Mouse (Mus musculus) heart, embryonic 10.5 days (tissue): ENCODE results near the gene Tbc1d4. TPM values are rescaled to one million over a fixed set of nuclear protein-coding genes. Genes with fewer than 3 reads are reported as not detected.

Source experiments
- DNase-seq: peaks from one replicate; pipeline ENCODE4 v3.0.0-alpha.2; 2017; ENCODE audit warnings: low spot score
- H3K27ac ChIP-seq: fragments of 300-500 bp; sonication (generic); 2 replicates; pipeline ENCODE4 v1.5.1; 2016; ENCODE audit warnings: mild to moderate bottlenecking
- H3K27me3 ChIP-seq: fragments of 300-500 bp; sonication (generic); 2 replicates; pipeline ENCODE4 v1.6.1; 2016; ENCODE audit warnings: mild to moderate bottlenecking; ENCODE audit not compliant: poor library complexity, insufficient read depth, severe bottlenecking
- H3K36me3 ChIP-seq: fragments of 300-500 bp; sonication (generic); 2 replicates; pipeline ENCODE4 v1.6.1; 2016; ENCODE audit warnings: mild to moderate bottlenecking, moderate library complexity
- H3K4me1 ChIP-seq: fragments of 300-500 bp; sonication (generic); 2 replicates; pipeline ENCODE4 v1.6.1; 2016; ENCODE audit warnings: mild to moderate bottlenecking
- H3K4me3 ChIP-seq: fragments of 300-500 bp; sonication (generic); 2 replicates; pipeline ENCODE4 v1.5.1; 2016; ENCODE audit warnings: mild to moderate bottlenecking, moderate library complexity
- H3K9me3 ChIP-seq: fragments of 300-500 bp; sonication (generic); 2 replicates; pipeline ENCODE4 v1.6.1; 2016; ENCODE audit warnings: mild to moderate bottlenecking, moderate library complexity
- WGBS: fragments of 180-500 bp; shearing (Covaris S2); methylation state at CpG from one replicate; pipeline ENCODE4 v1.1.7; 2016; 5-methylcytosine and 5-hydroxymethylcytosine counted together
- polyA plus RNA-seq: library from polyadenylated mRNA; unstranded; fragments of >200 nt; fragmentation: Nextera tagmentation; extraction: Ambion mirVana; gene quantifications from 2 replicates; pipeline ENCODE4 v1.2.1, GENCODE M21; 2016

The Tbc1d4 gene
- polyA plus RNA-seq, 1 experiment from 2014 or later, result 13.7 TPM

DNA sequence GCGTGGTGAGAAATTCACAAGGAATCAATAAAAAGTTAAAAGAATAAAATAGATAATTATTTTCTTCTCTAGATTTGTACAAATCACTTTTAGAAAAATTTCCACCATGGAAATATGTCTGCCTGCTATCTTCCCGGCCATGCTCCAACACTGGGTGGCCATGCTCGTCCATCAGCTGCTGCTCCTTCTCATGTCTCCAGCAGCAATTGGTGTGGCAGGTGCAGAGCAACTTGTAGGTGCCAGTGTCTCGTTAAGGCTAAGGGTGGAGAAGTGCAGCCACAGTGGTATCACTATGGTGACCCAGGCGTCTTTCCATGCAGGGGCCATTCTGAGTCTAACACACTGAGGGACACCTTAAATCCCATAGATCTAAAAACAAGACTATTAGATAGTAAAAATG lies 67.8 kb downstream of the Tbc1d4 start:
- H3K27me3 ChIP-seq, result no peaks in the 10 kb centered on the region
- H3K36me3 ChIP-seq, result no peaks in the 10 kb centered on the region
- no peak for DNase-seq
- H3K27ac ChIP-seq, result no peak overlapping the region
- 83% methylated on average over 5 of the region's 5 CpGs for WGBS
- H3K4me1 ChIP-seq, result peaks cover 9% of the 10 kb centered on the region
- H3K9me3 ChIP-seq, result no peaks in the 10 kb centered on the region
- H3K4me3 ChIP-seq, result no peak overlapping the region

DNA sequence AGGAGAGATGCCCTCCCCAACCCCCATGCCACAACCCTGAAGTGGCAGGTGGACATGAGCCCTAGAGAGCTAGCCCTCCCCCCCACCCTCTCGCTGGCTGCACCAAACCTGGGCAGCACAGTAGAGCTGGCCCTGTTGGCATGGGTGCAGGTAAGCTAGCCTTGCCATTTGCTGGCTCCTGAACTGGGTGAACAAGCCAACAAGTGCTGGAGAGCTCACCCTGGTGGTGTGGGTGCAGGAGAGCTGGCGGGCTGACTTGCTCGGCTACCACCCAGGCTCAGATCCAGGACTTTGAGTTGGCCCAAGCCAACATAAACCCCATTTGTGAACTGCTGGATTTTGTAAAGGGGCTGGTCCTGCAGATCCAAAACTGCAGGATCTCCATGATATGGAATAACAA lies 68.5 kb downstream of the Tbc1d4 start:
- H3K4me1 ChIP-seq, result peaks cover 9% of the 10 kb centered on the region
- WGBS, result 97% methylated on average over 3 of the region's 3 CpGs
- no peaks in the 10 kb centered on the region for H3K27me3 ChIP-seq
- no peaks in the 10 kb centered on the region for H3K36me3 ChIP-seq
- H3K4me3 ChIP-seq, result no peak overlapping the region
- H3K9me3 ChIP-seq, result no peaks in the 10 kb centered on the region
- no peak overlapping the region for H3K27ac ChIP-seq
- DNase-seq, result no peak

DNA sequence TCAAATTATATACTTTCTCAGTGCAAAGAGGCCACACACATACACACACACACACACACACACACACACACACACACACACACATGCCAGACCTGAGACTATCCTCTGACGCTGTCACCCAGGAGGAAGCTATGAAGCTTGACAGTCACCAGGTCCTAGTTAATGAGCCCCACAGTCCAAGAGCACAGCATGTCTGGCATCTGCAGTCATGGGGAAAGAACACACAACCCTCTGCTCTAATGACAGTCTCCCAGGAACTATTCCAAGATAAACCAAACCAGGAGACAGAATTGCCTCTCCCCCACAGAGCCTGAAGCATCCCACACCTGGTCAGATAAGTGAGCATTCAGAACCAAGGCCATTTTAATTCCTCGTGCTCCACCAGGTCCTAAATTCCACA lies 71.1 kb downstream of the Tbc1d4 start:
- DNase-seq, result no peak
- H3K36me3 ChIP-seq, result no peaks in the 10 kb centered on the region
- WGBS, result 36% methylated on average over 2 of the region's 2 CpGs
- H3K9me3 ChIP-seq, result no peaks in the 10 kb centered on the region
- no peaks in the 10 kb centered on the region for H3K27me3 ChIP-seq
- no peak overlapping the region for H3K27ac ChIP-seq
- H3K4me3 ChIP-seq, result no peak overlapping the region
- peaks cover 10% of the 10 kb centered on the region for H3K4me1 ChIP-seq

DNA sequence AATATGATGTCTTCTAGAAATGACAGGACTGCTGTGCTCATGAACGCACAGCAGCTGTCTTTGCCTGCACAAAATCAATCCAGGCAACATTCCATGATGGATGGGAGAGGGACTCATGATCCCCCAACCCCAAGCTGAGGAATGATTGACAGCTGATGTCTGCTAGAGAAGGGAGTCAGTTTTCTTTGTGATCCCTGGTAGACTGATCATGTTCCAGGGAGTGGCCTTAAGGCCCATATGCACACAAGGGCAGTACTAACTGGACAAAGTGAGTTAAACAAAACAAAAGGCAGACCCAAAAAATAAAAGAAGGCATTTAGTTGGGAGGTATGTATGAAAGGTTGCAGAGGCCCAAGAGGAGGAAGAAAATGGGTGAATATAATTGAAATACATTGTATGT lies 71.6 kb downstream of the Tbc1d4 start:
- H3K36me3 ChIP-seq, result no peaks in the 10 kb centered on the region
- peaks cover 15% of the 10 kb centered on the region for H3K4me1 ChIP-seq
- no peak for DNase-seq
- H3K9me3 ChIP-seq, result no peaks in the 10 kb centered on the region
- 90% methylated on average over 1 of the region's 1 CpGs for WGBS
- H3K4me3 ChIP-seq, result no peak overlapping the region
- H3K27me3 ChIP-seq, result no peaks in the 10 kb centered on the region
- H3K27ac ChIP-seq, result no peak overlapping the region

DNA sequence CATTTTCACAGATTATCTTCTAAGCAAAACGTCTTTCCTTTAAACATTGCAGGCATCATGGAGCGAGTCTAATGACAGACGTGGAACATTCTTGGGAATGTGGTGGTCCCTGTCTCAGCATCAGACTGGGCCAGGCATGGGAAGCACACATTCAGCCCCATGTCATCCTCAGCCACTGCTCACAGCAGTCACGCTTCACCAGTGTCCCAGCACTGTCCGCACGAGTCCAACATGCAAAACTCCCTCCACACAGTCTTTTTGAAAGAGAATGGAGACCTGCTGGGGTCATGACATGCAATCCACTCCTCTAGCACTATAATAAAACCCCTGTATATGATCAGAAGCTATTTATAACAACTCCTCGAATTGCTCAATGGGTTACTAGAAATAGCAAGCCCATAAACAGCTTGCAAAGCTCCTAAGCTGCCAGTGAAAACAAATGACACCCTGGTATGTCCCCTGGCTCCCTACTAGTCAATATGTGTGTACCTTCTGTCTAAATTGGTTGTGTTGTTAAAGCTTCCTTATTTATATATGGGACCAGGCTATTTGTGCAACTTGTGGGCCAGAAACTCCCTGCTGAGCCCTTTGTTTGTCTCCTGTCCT lies 76.8 kb downstream of the Tbc1d4 start:
- 55% methylated on average over 7 of the region's 7 CpGs for WGBS
- H3K27ac ChIP-seq, result peak overlapping the region; percentile 78; the same call in 1 of the 2 replicates

DNA sequence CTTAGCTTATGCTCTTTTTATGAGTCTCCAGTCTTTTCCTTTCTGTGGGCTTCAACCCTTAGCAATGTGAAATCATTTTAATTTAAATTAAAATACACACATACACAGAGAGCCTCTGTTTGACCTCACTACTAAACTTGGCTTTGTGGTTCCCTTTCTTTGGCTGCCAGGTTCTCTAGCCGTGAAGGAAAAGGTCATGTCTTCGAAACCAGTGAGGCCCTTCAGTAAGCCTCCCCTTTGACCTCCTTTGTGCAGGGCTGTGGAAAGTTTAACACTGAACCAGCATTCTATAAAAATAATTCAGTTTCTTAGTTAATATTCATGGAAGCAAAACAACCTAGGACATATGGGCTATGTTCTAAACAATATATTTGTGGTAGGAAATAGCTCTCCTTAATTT lies 78.5 kb downstream of the Tbc1d4 start:
- H3K27me3 ChIP-seq, result no peaks in the 10 kb centered on the region
- no peaks in the 10 kb centered on the region for H3K36me3 ChIP-seq
- DNase-seq, result no peak
- 73% methylated on average over 2 of the region's 2 CpGs for WGBS
- H3K9me3 ChIP-seq, result no peaks in the 10 kb centered on the region
- no peak overlapping the region for H3K4me3 ChIP-seq
- no peak overlapping the region for H3K27ac ChIP-seq
- H3K4me1 ChIP-seq, result peaks cover 23% of the 10 kb centered on the region; the same call in 1 of the 2 replicates

More for the DNA sequence above, 76.8 kb downstream of the Tbc1d4 start:
- Histone ChIP-seq H3K4me1 (peaks cover 22% of the 10 kb centered on the region; the same call in 1 of the 2 replicates), H3K9me3 (no peaks in the 10 kb centered on the region), H3K4me3 (no peak overlapping the region; the same call in 1 of the 2 replicates), H3K27me3 (no peaks in the 10 kb centered on the region), H3K36me3 (no peaks in the 10 kb centered on the region)
- no peak for DNase-seq

DNA sequence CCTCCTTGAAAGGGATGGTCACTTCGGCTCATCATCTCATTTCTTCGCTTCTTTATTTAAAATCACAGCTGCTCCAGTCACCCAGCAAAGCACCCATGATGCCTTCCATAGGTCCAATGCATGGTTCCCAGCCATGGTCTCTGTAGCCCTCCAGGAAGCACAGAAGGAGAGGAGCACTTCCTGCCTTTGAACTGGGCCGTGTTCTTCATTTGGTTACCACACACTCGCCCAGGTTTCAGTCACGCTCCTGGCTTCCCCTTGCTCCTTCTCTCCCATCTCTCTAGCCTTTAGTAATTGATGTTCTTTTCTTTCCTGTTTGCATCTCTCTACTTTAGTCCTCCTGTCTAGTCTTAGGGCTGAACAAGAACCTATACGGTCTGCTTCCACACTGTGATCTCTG lies 79.8 kb downstream of the Tbc1d4 start:
- WGBS, result 88% methylated on average over 6 of the region's 6 CpGs
- no peaks in the 10 kb centered on the region for H3K36me3 ChIP-seq
- peak; percentile 33 for DNase-seq
- H3K27me3 ChIP-seq, result no peaks in the 10 kb centered on the region
- H3K27ac ChIP-seq, result no peak overlapping the region
- no peak overlapping the region for H3K4me3 ChIP-seq
- H3K4me1 ChIP-seq, result peaks cover 28% of the 10 kb centered on the region; the same call in 1 of the 2 replicates
- no peaks in the 10 kb centered on the region for H3K9me3 ChIP-seq

DNA sequence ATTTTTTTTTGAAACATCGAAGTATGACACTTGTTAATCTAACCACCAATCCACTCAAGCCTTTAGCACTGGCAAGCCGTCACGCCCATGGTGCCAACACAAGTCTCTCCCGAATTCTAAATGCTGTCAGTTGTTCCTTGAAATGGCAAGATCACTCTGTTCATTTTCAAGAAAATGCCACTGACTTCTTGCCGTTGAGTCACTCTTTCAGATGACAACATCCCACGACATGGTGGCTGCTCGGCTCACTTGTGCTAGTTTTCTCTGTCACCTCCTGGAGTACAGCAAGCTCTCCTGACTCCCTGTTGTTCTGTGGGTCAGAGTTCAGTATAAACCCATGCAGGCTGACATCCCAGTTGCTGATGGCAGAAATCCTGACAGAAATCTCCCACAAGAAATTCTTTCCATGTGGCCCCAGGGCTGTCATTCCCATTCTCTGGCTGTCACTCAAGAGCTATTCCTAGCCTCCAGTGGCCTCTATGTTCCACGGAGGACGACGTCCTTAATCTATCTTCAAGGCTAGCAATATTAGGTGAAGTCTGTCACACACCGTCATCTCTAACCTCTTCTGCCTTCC lies 81.5 kb downstream of the Tbc1d4 start:
- H3K27me3 ChIP-seq, result no peaks in the 10 kb centered on the region
- H3K4me3 ChIP-seq, result no peak overlapping the region
- peak overlapping the region; percentile 47; the same call in 1 of the 2 replicates for H3K27ac ChIP-seq
- H3K36me3 ChIP-seq, result no peaks in the 10 kb centered on the region
- peaks cover 23% of the 10 kb centered on the region; the same call in 1 of the 2 replicates for H3K4me1 ChIP-seq
- no peaks in the 10 kb centered on the region for H3K9me3 ChIP-seq
- peak; percentile 73 for DNase-seq
- 71% methylated on average over 11 of the region's 11 CpGs for WGBS

DNA sequence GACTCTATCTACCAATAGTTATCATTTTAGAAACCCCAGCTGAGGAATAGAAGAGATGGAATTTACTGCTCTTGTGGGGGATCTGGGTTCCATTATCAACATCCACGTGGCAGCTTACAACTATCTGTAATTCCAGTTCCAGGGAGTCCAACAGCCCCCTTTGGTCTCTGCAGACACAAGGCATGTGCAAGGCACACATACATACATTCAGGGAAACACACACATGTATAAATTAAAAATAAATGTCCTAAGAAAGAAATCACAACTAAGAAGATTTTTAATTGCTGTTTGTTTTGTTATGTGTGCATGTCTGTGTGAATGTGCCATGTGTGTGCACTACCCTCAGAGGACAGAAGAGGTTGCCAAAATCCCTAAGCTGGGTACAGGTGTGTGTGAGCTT lies 82.5 kb downstream of the Tbc1d4 start:
- Histone ChIP-seq H3K27me3 (no peaks in the 10 kb centered on the region), H3K27ac (no peak overlapping the region), H3K4me1 (peaks cover 15% of the 10 kb centered on the region; the same call in 1 of the 2 replicates), H3K4me3 (no peak overlapping the region), H3K9me3 (no peaks in the 10 kb centered on the region), H3K36me3 (no peaks in the 10 kb centered on the region)
- no peak for DNase-seq
- 41% methylated on average over 1 of the region's 1 CpGs for WGBS

DNA sequence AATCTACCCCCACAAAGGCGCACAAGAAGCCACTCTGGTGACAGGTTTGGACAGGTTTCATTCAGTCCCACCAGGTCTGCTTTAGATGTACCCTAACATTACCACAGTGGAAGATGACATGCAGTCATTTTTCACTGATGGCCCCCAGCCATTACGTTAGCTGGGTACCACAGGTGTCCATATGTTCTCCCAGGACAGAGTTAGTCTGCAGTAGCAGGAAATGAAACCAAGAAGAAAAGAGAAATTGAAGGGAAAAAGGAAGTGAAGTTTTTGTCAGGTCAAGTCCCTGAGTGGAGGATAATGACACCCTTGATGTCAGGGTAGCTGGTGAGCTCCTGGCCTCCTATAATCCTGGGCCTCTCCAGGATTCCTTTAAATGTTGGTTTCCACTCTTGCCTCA lies 89.0 kb downstream of the Tbc1d4 start:
- Histone ChIP-seq H3K36me3 (no peaks in the 10 kb centered on the region), H3K27ac (no peak overlapping the region), H3K9me3 (no peaks in the 10 kb centered on the region), H3K4me3 (no peak overlapping the region), H3K4me1 (peaks cover 17% of the 10 kb centered on the region), H3K27me3 (no peaks in the 10 kb centered on the region)
- WGBS, result 87% methylated on average over 2 of the region's 2 CpGs
- no peak for DNase-seq

DNA sequence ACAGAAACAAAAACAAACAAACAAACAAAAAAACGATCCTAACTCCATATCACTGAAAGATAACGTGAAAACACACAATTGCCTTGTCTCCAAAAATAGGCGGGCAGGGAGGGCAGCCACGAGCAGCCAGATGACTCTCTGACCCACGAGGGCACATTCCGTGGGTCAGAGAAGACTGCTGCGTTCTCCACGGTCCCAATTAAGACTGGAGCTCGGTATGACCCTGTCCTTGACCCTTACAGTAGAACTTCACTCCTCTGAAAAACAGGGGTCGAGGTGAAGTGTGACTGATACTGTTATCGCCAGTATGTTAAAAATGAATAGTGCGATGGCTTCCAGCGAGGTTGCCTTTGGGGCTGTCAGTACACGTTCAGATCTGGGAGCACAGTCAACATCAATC lies 90.7 kb downstream of the Tbc1d4 start:
- H3K36me3 ChIP-seq, result no peaks in the 10 kb centered on the region
- peaks cover 20% of the 10 kb centered on the region for H3K4me1 ChIP-seq
- H3K27ac ChIP-seq, result peak overlapping the region; percentile 81
- H3K27me3 ChIP-seq, result no peaks in the 10 kb centered on the region
- 27% methylated on average over 14 of the region's 14 CpGs for WGBS
- H3K4me3 ChIP-seq, result peak overlapping the region; percentile 24; the same call in 1 of the 2 replicates
- DNase-seq, result no peak
- H3K9me3 ChIP-seq, result no peaks in the 10 kb centered on the region

DNA sequence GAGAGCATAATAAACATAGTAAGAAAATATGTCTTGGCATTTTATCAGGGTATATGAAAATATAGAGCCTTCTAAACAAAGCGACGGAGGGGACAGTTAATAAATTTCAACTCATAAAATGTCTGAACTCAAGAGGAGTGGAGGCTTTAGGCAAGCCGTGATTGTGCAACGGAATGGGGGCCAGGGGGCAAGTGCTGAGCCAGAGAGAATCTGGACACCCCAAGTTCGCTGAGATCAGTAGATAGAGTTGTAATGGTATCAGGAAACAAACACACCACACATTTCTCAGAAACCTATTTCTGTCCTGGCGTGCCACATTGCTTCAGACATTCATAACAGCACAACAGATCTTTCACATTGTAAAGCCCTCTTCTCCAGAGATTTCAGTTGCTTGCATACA lies 91.2 kb downstream of the Tbc1d4 start:
- WGBS, result 62% methylated on average over 6 of the region's 6 CpGs
- H3K4me3 ChIP-seq, result peak overlapping the region; percentile 19; the same call in 1 of the 2 replicates
- no peaks in the 10 kb centered on the region for H3K9me3 ChIP-seq
- peaks cover 20% of the 10 kb centered on the region for H3K4me1 ChIP-seq
- no peaks in the 10 kb centered on the region for H3K36me3 ChIP-seq
- peak overlapping the region; percentile 81; the same call in 1 of the 2 replicates for H3K27ac ChIP-seq
- DNase-seq, result no peak
- no peaks in the 10 kb centered on the region for H3K27me3 ChIP-seq

DNA sequence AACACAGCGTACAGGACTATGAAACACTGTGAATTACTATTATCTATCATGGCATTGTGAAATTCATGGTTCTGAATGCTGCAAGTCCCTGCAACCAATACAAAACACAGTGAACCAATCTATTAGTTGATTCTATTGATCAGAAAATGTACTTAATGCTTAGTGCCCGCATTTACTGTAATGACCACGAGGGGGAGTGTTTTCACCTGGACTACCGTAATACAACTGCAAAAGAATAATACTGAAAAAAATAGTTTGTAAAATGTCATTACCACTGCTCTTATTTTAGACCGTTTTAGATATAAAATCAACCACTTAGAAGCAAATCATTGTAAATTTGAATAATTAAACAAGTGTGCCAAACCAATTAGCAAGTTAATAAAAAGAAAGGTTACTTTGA lies 91.7 kb downstream of the Tbc1d4 start:
- H3K4me3 ChIP-seq, result no peak overlapping the region
- no peaks in the 10 kb centered on the region for H3K36me3 ChIP-seq
- peaks cover 23% of the 10 kb centered on the region for H3K4me1 ChIP-seq
- no peaks in the 10 kb centered on the region for H3K9me3 ChIP-seq
- 23% methylated on average over 5 of the region's 5 CpGs for WGBS
- no peaks in the 10 kb centered on the region for H3K27me3 ChIP-seq
- DNase-seq, result no peak
- H3K27ac ChIP-seq, result no peak overlapping the region
